Mouse (Mus musculus): ENCODE data around the gene Prox1.

The Prox1 gene

DNA sequence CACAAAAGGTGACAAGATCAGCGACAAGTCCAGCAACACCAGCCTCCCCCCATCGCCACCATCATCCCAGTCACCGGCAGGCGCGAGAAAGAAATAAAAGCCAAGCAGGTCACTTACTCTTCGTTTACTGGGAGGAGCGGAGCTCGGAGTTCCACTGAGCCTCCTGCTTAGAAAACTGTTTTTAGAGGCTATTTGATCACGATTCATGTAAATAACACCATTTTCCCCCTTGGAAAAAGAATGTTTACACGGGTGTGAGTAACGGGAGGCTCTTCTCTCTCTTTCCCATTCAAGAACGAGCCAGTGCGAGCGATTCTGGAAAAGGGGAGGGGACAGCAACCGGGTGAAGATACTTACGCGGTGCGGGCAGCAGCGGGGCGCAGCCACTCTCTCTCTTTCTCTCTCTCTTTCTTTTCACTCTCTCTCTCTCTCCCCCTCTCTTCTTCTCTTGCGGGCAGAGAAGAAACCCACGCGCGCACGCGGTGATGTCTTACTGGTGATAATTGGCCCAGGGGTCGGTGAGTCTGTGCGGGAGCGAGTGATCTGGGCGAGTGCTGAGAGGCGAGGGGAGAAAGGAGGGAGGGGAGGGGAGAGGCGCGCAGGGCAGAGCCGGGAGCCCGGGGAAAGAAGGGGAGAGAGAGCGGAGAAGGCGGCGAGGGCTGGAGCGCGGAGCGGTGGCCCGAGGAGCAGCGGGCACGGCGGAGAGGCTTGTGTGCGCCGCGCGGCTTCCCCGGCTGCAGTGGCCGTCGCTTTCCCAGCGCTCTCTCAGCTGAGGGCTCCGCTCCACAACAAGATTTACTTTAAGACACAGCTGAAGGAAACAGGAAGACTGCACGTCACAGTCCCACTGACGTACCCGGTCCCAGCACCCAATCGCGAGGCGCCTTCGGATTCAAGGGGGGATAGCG, at the start of gene Prox1:
TSS of gene Prox1 (minus strand) at position 804 of the 908 bp plus-strand sequence.
- no peak for DNase-seq (ENCODE audit: low spot score)

DNA sequence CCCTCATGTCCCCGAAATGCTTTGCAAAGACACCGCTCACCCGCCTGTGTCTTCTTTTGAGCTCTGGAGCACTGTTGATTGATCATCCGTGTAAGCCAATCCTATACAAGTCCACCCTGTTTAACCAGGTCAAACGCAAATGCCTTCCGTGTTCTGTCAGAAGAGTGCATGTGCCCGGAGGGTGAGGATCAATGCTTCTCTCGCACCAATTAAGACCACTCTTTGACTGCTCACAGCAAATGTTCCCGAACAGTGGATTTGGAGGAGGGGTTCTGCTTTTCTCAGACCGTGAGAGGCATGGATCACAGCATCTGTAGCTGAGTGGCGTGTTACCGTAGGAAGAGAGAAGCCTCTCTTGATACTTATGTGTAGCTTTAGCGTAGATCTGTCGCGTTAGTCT, 46.1 kb upstream of the Prox1 start:
- DNase-seq (ENCODE audit: low spot score) = no peak

DNA sequence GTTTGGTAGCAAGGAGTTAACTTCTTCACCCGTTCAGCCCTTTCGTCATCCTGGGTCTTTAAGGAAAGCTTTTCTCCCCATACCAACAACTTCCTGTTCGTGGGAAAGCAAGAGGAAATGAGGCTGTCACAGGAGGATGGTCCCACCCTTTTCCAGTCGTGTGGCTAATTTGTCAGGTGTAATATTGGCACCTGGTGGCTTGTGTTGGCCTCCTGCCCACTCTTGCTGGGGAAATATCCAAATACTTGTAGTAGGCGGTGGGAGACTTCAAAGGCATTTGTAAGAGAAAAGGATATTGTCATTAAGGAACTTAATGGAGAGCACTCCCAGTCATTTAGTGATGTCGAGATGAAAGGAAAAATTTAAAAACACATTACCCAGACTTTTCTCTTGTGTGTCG, 44.1 kb upstream of the Prox1 start:
- no peak for DNase-seq (ENCODE audit: low spot score)

DNA sequence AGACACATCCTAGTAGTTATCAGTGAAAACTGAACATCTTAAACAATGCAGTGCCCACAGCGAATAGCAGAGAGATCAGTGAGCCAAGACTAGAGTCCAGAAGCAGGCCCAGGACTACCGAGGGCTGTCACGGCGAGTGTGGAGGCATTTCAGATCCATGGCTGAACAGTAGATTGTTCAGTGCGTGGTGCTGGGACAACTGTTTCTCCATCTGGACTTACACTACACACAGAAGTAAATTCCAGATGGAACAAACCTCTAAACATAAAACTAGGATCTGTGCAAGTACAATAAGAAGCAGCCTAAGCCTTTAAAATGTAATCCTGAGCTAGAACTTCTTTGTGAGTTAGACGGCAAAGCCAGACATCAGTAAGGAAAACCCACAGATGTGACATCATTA, 42.7 kb upstream of the Prox1 start:
- DNase-seq (ENCODE audit: low spot score) = no peak

DNA sequence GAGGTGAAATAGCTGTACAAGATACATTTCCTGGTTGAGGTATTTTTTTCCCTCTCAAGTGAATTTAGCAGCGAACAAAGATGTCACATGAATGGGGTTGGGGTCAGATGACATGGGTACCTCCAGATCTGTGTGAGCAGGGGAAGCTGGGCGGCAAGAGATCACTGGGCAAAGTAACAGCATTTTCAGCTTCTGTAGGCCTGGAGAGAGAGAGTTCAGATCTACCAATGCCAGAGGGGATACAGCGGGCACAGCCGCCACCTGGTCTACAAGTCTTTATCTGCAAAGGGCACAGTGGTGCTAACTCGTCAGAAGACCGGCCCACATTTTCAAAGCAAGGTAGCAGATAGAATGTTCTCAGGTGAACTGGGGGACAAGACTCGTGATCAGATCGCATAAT, 36.7 kb upstream of the Prox1 start:
- DNase-seq (ENCODE audit: low spot score) = no peak

DNA sequence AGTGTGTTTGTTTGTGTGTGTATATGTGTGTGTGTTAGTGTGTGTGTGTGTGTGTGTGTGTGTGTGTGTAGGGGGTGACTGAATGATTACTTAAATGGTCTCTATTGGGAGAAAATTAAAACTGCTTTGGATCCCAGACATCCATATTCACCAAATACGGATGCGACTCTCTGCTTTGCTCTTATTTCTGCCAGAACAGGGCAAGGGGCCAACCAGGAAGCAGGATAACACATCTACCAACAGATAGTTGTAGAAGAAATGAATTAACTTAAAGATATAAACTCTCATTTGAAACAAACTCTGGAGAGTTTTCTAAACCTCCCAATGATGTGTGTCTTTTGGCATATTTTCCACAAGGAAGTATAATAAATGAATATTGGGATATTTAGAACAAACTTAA, 35.2 kb upstream of the Prox1 start:
- no peak for DNase-seq (ENCODE audit: low spot score)

DNA sequence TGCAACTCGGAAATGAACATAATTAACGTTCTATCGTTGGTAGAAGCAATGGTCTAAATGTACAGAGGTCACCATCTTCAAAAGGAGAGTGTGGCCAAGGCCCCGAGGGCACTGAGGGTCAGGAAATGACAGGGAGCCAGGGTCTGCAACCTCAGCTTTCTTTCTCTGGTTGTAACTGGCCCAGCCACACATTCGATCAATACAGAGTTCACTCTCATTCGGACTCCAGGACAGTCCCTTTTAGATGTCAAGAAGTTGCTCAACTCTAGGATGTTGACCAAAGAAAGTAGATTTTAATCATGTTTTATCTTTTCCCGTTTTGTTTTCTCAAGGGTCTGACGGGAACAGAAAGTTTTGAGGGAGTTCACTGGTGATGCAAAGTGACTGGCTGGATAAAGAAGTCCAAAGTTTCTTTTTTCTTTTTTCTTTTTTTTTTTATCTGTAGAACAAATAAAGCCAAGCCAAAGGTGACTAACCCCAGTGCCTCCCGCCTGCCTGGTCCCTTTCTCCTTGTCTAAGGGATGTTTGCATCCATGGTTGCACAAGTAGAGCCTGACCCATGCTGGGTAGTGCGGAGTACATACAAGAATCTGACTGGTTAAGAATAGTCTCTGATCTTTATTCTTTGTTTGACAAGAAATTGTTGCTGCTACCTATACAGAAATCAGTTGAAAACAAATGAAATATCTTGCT, 34.0 kb upstream of the Prox1 start:
- DNase-seq (ENCODE audit: low spot score) = no peak

DNA sequence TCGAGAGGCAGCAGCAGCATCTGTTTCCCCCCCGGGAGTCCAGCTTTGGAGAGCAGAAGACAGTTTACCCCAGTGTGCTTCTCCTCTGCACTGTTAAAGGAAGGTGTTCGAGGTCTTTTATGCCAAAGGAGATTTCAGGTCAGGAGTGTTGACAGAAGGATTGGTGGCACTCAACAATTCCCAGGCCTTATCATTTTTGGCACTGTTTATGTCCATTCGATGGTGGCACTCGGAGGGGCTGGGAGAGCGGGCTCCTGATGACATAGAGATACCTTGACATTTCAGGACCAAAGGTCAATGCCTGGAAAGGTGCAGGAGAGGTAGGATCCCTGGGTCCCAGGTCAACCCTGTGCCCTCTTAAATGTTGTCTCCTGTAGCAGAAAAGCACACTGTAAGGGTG, 31.2 kb upstream of the Prox1 start:
- no peak for DNase-seq (ENCODE audit: low spot score)

DNA sequence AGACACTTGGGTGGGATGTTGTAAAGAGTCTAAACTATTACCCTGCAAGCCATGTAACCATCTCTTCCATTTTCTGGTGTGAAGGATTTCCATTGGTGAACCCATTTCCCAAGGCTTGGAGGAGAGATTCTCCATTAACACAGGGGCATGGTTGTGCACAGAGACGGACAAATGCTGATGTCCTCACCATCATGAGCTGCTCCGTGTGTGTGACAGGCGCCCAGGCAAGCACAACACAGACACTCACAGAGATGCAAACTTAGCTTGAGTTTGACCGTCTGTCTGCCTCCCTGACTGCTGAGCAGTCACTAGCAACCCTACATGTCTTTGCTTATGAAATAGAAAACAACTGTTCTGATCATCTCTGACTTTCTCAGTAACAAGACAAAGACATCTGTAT, 30.5 kb upstream of the Prox1 start:
- no peak for DNase-seq (ENCODE audit: low spot score)

DNA sequence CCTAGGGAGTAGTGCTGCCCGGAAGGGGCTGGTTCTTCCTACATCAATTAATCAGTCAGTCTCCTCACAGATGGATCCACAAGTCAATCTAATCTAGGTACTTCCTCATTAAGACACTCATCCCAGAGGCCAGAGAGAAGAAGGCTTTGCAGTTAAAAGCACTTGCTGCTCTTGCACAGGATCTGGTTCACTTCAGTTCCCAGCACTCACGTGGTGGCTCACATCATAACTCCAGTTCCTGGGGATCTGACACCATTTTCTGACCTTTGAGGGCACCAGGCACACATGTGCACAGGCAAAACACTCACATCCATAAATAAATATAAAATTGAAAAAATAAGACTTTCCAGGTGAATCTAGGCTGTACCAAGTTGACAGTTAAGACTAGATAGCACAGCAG, 27.7 kb upstream of the Prox1 start:
- no peak for DNase-seq (ENCODE audit: low spot score)

DNA sequence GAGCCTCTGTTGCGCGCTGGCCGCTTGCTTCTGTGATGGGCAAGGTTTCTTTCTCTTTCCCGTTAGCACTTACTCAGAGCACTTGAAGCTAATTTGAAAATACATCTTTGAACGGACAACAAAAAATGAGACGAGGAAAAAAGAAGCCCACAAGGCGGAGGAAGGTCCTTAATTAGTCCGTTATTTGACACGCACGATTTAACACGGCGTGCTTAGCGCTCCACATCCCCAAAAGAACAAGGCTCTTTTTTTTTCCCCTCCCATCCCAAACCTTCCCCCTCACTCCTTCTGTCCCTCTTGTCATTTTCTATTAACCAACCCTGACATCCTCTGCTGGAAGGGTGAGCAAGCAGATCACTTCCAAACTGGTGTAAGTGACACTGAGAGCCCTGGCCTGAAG, 21.5 kb upstream of the Prox1 start:
- DNase-seq (ENCODE audit: low spot score) = no peak

DNA sequence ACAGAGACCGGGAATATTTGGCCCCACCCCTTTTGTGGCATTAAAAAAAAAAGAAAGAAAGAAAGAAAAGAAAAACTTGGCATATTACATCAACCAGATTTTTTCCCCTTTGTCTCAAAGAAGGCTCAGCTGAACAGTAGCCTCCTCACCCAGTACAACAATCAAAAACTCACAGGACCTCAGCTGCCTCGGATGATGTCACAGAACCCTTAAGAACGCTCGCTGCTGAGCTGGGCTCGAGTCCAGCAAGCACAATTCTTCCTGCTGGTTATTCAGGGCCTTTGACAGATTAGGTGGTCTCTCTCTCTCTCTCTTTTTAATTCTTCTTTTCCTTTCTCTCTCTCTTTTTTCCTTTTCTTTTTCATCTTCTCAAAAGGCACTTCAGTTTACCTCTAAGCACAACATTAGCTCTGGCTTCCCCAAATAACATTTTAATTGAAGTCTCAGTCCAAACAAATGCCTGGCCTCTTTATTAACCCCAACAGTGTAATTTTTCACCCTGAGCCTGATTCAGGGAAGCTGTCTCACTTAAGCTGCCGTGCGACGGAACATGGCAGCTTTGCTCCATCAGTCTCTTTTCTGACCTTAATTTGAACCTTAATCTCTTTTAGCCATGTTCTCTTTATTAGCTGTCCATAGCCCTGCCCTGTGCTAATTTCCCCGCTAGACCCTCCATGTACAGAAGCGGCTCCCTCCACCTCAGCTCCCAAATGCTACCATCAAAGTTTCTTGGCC, 19.9 kb upstream of the Prox1 start:
- DNase-seq (ENCODE audit: low spot score) = no peak

DNA sequence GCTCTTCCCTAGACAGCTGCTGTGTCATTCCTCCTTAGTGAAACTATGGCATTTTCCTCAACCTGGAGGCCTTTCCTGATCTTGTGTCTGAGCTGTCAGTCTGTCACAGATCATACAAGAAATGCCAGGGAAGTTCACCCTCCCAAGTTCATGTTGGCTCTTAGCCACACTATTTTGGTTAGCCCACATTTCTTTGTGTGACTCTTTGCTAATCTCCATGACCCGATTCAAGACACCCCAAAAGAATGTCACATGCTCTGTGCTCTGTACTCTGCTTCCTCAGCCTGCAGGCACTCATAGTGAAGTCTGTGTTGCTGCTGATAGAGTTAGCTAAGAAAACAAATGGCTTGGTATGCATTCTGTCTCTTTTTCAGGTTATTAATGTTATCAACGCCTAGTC, 18.6 kb upstream of the Prox1 start:
- no peak for DNase-seq (ENCODE audit: low spot score)

DNA sequence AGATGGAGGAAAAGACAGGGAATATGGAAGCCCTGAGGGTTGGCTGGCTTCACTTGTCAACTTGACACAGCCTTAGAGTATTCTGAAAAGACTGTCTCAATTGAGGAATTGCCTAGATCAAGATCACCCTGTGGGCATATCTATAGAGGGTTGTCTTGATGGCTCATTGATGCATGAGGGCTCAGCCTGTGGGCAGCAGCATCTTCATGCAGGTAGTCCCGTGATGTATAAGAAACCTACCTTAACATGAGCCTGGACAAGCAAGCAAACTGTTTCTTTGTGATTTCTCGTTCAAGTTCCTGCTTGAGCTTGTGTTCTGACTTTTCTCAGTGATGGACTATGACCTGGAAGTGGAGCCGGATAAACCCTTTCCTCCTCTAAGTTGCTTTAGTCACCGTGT, 15.8 kb upstream of the Prox1 start:
- DNase-seq (ENCODE audit: low spot score) = no peak

DNA sequence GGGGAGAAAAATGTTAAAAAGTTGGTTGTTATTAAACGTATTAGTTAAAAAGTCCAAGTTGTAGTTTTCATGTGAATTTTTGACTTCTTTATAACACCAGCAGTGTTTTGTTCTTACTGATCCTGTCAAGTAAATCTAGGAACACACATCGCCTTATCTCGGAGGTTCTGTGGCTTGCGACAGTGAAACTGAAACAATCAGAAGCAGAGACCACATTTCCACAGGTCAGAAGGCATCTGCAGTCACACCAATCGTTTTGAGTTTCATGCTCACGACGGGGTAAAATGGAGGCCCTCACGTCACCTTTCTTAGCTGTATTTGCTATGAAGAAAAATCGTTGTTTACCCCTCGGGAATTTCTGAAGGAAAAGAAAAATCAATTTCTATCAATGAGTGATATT, 14.8 kb upstream of the Prox1 start:
- no peak for DNase-seq (ENCODE audit: low spot score)

DNA sequence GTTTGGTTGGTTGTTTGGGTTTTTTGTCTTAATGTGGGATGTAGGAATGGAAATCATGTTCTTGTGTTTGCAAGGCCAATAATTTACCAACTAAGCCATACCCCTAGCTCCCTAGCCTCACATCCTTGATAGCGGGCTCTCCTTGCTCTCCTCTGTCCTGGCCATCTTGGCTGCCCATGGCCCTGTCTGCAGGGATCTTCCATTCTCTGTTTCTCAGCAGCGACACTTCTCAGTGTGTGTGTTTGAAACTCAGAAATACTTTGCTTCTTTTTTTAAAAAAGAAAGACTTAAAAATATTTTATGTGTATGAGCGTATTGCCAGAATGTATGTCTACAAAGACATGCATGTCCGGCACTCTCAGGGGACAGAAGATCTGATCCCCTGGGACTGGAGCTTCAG, 13.1 kb upstream of the Prox1 start:
- DNase-seq (ENCODE audit: low spot score) = no peak

DNA sequence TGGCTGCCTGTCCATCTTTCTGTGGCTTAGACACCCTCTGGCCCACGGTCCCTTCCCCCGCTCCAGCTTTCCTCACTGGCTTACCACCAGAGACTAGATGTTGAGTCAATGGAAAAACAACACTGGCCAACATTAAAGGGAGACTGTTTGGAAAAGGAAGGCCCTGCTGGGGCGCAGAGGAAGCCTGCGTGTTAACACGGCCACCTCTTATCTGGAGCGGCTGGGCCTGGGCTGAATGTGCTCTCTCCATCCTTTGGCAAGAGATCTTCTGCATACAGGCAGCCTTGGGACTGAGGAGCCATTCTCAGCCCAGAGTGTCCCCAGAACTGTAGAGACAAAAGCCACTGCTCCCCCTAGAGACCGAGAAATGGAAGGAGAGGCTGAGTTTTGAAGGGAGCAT, 11.3 kb upstream of the Prox1 start:
- DNase-seq (ENCODE audit: low spot score) = no peak

DNA sequence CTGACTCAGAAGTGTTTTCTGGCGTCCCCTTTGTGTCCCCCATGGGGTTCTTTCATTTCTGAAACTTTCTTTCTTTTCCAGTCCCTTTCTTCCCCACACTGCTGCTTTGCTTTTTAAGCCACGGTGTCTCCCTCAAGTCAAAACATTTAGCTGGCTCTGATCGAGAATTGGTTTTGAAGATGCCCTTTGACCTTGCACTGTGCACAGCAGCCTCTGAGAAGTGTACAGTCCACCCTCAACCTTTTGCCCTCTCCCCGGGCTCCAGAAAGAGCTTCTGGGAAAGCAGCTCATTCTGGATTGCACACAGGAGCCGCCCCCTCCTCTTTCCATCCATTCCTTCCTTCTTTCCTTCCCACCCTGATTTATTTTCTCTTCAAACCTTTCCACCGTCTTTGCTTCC, 10.3 kb upstream of the Prox1 start:
- DNase-seq (ENCODE audit: low spot score) = no peak

DNA sequence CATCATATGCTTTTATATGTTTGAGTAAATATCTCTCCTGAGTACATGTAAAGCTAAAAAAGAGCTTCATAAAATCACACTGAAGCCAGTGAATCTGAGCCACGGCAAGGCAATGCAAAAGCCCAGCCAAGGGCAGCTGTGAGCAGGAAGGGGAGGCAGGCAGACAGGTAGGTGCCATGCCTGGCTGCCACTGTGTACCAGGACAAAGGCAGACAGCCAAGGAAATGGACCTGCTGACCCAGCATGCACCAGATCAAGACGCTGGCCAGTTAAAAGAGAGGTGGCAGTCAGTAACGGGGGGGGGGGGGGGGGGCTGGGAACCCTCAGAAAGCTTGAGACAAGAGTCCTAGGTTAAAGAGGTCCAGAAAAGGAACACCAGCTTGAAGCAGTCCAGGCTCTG, 6.4 kb upstream of the Prox1 start:
- DNase-seq (ENCODE audit: low spot score) = no peak

DNA sequence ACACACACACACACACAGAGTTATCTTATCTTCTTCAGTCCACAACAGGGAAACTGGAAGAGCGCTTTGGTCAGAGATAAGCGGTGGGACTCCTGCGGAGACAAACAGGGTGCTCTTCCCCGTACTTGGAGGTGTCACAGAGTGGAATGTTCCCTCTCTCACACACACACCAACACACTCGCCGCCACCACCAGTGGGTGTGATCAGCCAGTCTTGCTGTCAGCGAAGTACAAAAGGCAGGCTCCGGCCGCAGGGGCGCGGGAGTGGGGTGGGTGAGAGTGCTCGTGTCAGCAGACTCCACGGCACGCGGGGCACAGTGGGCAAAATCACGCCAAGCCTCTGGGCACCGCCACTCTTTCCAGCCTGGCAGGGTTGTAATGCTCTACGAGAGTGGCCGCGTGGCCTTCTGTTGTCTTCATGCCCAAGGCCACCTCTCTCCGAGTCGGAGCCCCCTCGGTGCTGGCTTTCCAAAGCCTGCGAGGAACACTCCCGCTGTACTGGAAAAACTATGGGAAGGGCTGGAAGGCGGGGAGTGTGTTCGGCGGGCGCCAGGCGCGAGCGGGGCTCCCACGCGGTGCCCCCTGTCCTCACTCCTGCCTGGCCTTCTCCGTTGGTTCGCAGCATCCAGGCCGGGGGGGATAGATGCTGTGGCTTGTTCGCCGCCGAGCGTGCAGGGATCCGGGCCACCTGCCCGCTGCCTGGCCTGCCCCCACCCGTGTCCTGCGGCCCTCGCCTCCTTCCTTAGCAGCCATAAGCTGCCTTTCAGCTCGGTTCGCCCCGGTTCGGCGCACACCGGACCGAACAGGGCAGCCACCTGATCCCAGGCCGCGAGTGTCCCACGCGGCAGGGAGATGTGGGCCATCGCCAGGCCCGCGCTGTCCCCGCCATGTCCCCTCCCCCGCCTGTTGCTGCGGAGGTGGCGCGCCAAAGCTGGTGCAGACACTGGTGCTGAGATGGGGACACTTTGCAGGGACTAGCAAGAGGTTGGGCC, 4.5 kb upstream of the Prox1 start:
- no peak for DNase-seq (ENCODE audit: low spot score)

DNA sequence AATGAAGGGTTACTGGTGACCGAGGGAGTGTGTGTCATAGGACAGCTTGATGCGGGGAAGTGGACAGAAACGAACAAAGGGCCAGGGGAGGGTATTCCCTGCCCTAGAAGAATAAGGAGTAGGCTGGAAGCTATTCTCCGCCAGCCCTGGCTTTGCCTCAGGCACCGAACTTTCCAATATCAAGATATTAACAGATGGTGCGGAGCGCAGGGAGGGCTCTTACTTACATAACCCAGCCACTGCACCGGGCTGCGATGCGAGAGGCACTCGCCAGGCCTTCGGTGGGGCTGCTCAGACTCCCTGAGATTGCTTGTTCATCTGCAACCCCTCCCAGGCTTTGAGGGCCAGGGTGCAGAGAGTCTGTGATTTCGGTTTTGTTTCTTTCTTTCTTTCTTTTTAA, 3.7 kb upstream of the Prox1 start:
- DNase-seq (ENCODE audit: low spot score) = no peak

DNA sequence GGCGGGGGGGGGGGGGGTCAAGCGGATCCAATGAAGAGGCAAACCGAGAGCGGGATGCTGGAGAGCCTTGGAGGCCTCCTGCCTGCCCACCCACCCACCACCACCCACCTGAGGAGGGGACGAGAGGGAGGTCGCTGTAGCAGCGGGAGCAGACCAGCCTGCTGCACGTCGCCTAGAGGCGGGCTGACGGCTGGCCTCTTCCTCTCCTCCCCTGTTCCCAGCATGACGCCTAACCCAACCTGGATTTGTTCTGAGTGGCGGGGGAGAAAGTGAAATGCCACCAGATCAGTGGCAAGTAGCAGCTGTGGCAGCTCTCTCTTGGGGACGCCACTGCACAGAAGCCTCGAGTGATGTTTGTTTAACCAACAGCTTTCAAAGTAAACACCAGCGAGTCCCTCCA, 3.1 kb upstream of the Prox1 start:
- no peak for DNase-seq (ENCODE audit: low spot score)
